Mouse (Mus musculus) left cerebral cortex, adult 2 months (tissue): ENCODE results near the gene Mapk10. TPM values are rescaled to one million over a fixed set of nuclear protein-coding genes. Genes with fewer than 3 reads are reported as not detected.

ENCODE experiments used
- DNase-seq, 2 experiments: peaks; one replicate each; pipeline ENCODE4 v3.0.0; 2021 to 2022; ENCODE audit warnings: low spot score in 2 of 2, mixed read lengths in 1 of 2; ENCODE audit errors: extremely low spot score in 1 of 2
- H3K27ac ChIP-seq: fragments of 200-600 bp; 2 replicates; pipeline ENCODE4 v1.8.1; 2022
- H3K4me3 ChIP-seq: fragments of 200-600 bp; 2 replicates; pipeline ENCODE4 v1.8.1; 2022
- CTCF ChIP-seq: fragments of 200-600 bp; IDR thresholded peaks from 2 replicates; pipeline ENCODE4 v1.8.1; 2022; ENCODE audit warnings: antibody characterized with exemption, mild to moderate bottlenecking, moderate library complexity
- intact Hi-C: fragments of 180-260 bp; cut with DNase I; formaldehyde crosslinking; loops from one replicate; pipeline ENCODE4 v1.15.1; 2025
- total RNA-seq, 2 experiments: library from RNA; stranded (reverse); gene quantifications; 2 replicates each; pipeline ENCODE4 v1.2.3; 2021

The Mapk10 gene
- total RNA-seq, 2 experiments from 2014 or later = 475 to 532 TPM

GRCm38 (mm10) chr5:103037752-103038151 is 173.4 kb downstream of the Mapk10 start:
- TF ChIP-seq CTCF = no peak
- intact Hi-C loops = no loop called here

GRCm38 (mm10) chr5:103028940-103029621 is 182.1 kb downstream of the Mapk10 start:
- Histone ChIP-seq H3K4me3 (no peak overlapping the region), H3K27ac (0 out of 2 replicates have a peak overlapping the region, but pooled peaks have one; percentile 19)
- no peak for TF ChIP-seq CTCF
- intact Hi-C loops = no loop called here
- peak; percentile 45 to 73 for DNase-seq

More at GRCm38 (mm10) chr5:103037752-103038151, 173.4 kb downstream of the Mapk10 start:
- Histone ChIP-seq H3K4me3 (no peak overlapping the region), H3K27ac (no peak overlapping the region)
- DNase-seq = no peak

- peak overlapping the region; percentile 65 for H3K27ac ChIP-seq
- TF ChIP-seq CTCF = no peak
- peak in 1 of 2 experiments; percentile 32 for DNase-seq
- intact Hi-C loops = loop anchor here (5.0 kb wide), 2 partner anchors 75 to 140 kb away; no protein-coding TSS in a partner anchor
- no peak overlapping the region for H3K4me3 ChIP-seq
Measured at GRCm38 (mm10) chr5:103022504-103023172, 188.5 kb downstream of the Mapk10 start.

- intact Hi-C loops = loop anchor here (2.0 to 5.0 kb wide), 3 partner anchors 76 to 187 kb away; no protein-coding TSS in a partner anchor
Measured at GRCm38 (mm10) chr5:103021479-103021878, 189.7 kb downstream of the Mapk10 start.

GRCm38 (mm10) chr5:103020954-103021353 is 190.2 kb downstream of the Mapk10 start:
- Histone ChIP-seq H3K4me3 (no peak overlapping the region), H3K27ac (peak overlapping the region; percentile 44; the same call in 1 of the 2 replicates)
- DNase-seq = no peak
- no peak for TF ChIP-seq CTCF
- intact Hi-C loops = loop anchor here (2.0 to 5.0 kb wide), 3 partner anchors 76 to 188 kb away; no protein-coding TSS in a partner anchor

More at GRCm38 (mm10) chr5:103021479-103021878, 189.7 kb downstream of the Mapk10 start:
- no peak for DNase-seq
- peak overlapping the region; percentile 65 for H3K27ac ChIP-seq
- H3K4me3 ChIP-seq = no peak overlapping the region
- TF ChIP-seq CTCF = no peak

- DNase-seq = no peak
- H3K27ac ChIP-seq = peak overlapping the region; percentile 19
- no peak for TF ChIP-seq CTCF
- intact Hi-C loops = loop anchor here (2.0 to 5.0 kb wide), 3 partner anchors 77 to 189 kb away; no protein-coding TSS in a partner anchor
- H3K4me3 ChIP-seq = no peak overlapping the region
Measured at GRCm38 (mm10) chr5:103020127-103020526, 191.0 kb downstream of the Mapk10 start.

GRCm38 (mm10) chr5:103017637-103018036 is 193.5 kb downstream of the Mapk10 start:
- DNase-seq = no peak
- intact Hi-C loops = no loop called here
- TF ChIP-seq CTCF = no peak
- Histone ChIP-seq H3K27ac (no peak overlapping the region), H3K4me3 (no peak overlapping the region)

GRCm38 (mm10) chr5:103014309-103014708 is 196.8 kb downstream of the Mapk10 start:
- H3K4me3 ChIP-seq = no peak overlapping the region
- no peak for TF ChIP-seq CTCF
- intact Hi-C loops = no loop called here
- no peak for DNase-seq
- H3K27ac ChIP-seq = no peak overlapping the region

- DNase-seq = peak in 1 of 2 experiments; percentile 36
- TF ChIP-seq CTCF = no peak
- Histone ChIP-seq H3K4me3 (no peak overlapping the region), H3K27ac (no peak overlapping the region; the same call in 1 of the 2 replicates)
- intact Hi-C loops = no loop called here
Measured at GRCm38 (mm10) chr5:103008894-103009293, 202.2 kb downstream of the Mapk10 start.

- intact Hi-C loops = no loop called here
- no peak overlapping the region for H3K27ac ChIP-seq
- no peak overlapping the region for H3K4me3 ChIP-seq
- no peak for TF ChIP-seq CTCF
- DNase-seq = no peak
Measured at GRCm38 (mm10) chr5:103002116-103002515, 209.0 kb downstream of the Mapk10 start.

- no peak overlapping the region for H3K27ac ChIP-seq
- no peak overlapping the region for H3K4me3 ChIP-seq
- no peak for TF ChIP-seq CTCF
- no peak for DNase-seq
- intact Hi-C loops = no loop called here
Measured at GRCm38 (mm10) chr5:103000572-103000971, 210.6 kb downstream of the Mapk10 start.

- no peak for DNase-seq
- intact Hi-C loops = no loop called here
- TF ChIP-seq CTCF = no peak
- H3K27ac ChIP-seq = no peak overlapping the region
- H3K4me3 ChIP-seq = no peak overlapping the region
Measured at GRCm38 (mm10) chr5:102998524-102998923, 212.6 kb downstream of the Mapk10 start.
